Mouse (Mus musculus): Measurements from ENCODE around the gene Gsta2. TPM values are rescaled to one million over a fixed set of nuclear protein-coding genes. Genes with fewer than 3 reads are reported as not detected.

Gene Gsta2
- polyA plus RNA-seq (2016; fragmentation: Nextera tagmentation; extraction: Ambion mirVana), result not detected in 2 replicates

DNA sequence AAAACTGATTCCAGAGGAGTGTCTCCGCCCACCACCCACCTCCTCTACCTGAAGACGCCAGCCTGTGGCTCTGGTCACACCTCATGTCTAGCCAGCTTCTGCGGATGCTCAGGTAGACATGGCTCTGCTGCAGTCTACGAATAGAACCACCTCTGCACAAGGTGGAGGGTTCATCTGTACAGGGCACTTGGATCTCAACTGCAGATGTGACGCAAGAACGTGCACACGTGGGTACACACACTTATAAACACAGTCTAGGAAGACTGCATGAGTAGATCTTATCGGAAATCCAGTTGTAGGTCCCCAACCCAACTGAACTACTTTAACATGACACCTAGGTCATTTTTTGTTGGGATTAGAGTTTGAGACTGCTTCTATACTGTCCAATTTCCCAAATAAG lies at the start of gene Gsta2:
Gsta2 (minus strand) TSS at position 178 of the 400 bp plus-strand sequence.
- WGBS, result 85% methylated on average over 8 of the region's 8 CpGs
- Histone ChIP-seq H3K4me2 (no peak within 1 kb of the TSS), H3K4me3 (replicated peaks) (no peak within 1 kb of the TSS), H3K36me3 (no peaks in the 10 kb centered on the region), H3K9ac (replicated peaks) (no peak within 1 kb of the TSS), H3K27me3 (no peaks in the 10 kb centered on the region), H3K27ac (no peak within 1 kb of the TSS), H3K4me1 (replicated peaks) (no peaks in the 10 kb centered on the region), H3K9me3 (no peaks in the 10 kb centered on the region)
- no peak for ATAC-seq (ENCODE audit: insufficient number of reproducible peaks, insufficient read depth, low FRiP score, low TSS enrichment, low read depth)

DNA sequence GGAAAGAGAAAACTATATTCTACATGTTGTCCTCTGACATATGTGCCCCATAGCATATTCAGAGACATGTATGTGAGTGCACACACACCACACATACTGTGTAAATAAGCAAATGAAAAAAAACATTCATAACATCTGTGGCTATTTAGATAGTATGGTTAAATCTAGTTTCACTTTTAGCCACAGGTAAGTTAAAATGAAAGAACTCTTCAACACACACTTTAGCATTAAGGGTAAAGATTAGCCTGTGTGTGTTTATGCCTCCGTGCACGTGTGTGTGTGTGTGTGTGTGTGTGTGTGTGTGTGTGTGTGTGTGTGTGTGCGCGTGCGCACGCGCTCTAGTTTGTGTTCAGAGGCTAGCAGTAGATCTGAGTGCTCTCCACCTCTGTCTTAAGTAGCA lies 46.0 kb upstream of the Gsta2 start:
- H3K4me2 ChIP-seq, result no peak overlapping the region
- peaks cover 23% of the 10 kb centered on the region for H3K27me3 ChIP-seq
- WGBS, result 88% methylated on average over 7 of the region's 7 CpGs
- ATAC-seq (ENCODE audit: insufficient number of reproducible peaks, insufficient read depth, low FRiP score, low TSS enrichment, low read depth), result no peak
- H3K36me3 ChIP-seq, result no peaks in the 10 kb centered on the region
- H3K4me3 ChIP-seq (replicated peaks), result no peak overlapping the region
- H3K27ac ChIP-seq, result no peak overlapping the region
- no peak overlapping the region for H3K9ac ChIP-seq (replicated peaks)
- no peaks in the 10 kb centered on the region for H3K4me1 ChIP-seq (replicated peaks)
- no peaks in the 10 kb centered on the region for H3K9me3 ChIP-seq

DNA sequence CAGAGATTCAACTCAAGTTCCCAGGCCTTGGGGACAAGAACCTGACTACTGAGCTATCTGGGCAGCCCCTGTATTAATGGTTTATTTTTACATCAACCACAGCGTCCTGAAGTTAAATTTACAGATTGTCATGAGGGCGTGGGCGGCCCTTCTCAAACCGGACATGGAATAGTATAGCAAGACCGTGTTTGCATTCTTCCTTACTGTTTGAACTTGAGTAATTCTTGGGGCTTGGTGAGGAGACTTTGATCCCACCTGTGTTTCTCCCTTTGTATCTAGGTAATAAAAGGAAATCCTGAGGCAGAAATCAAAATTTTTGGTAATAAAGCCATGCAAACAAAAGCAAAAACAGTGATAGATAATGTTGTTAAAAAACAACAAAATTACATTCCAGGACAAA lies 45.0 kb upstream of the Gsta2 start:
- Histone ChIP-seq H3K27me3 (peaks cover 33% of the 10 kb centered on the region), H3K4me2 (no peak overlapping the region), H3K9me3 (no peaks in the 10 kb centered on the region), H3K9ac (replicated peaks) (no peak overlapping the region), H3K4me1 (replicated peaks) (peaks cover 4% of the 10 kb centered on the region; the same call in 1 of the 2 replicates), H3K4me3 (replicated peaks) (no peak overlapping the region), H3K27ac (no peak overlapping the region), H3K36me3 (no peaks in the 10 kb centered on the region)
- 85% methylated on average over 5 of the region's 5 CpGs for WGBS
- no peak for ATAC-seq (ENCODE audit: insufficient number of reproducible peaks, insufficient read depth, low FRiP score, low TSS enrichment, low read depth)

DNA sequence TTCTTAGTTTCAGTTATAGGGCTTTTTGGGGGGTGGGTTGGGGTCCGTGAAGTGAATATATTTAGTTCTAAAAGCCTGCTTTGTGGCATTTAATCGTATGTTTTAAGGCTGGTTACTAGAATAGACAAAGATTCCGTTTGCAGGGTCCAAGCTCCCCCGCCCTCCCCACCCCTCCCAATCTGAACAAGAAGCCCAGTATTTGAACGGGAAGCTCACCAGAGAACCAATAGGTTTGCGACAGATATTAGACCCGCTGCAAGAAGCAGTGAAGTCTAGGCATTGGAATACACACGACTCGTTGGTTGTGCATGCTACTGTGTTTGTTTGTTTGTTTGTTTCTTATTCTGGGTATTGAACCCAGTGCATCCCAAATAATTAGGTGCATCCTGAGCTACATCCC lies 40.9 kb upstream of the Gsta2 start:
- ATAC-seq (ENCODE audit: insufficient number of reproducible peaks, insufficient read depth, low FRiP score, low TSS enrichment, low read depth), result no peak
- H3K9me3 ChIP-seq, result no peaks in the 10 kb centered on the region
- no peak overlapping the region for H3K9ac ChIP-seq (replicated peaks)
- H3K4me3 ChIP-seq (replicated peaks), result peak overlapping the region; percentile 43
- H3K36me3 ChIP-seq, result no peaks in the 10 kb centered on the region
- H3K27ac ChIP-seq, result no peak overlapping the region
- H3K4me1 ChIP-seq (replicated peaks), result peaks cover 4% of the 10 kb centered on the region; the same call in 1 of the 2 replicates
- H3K4me2 ChIP-seq, result peak overlapping the region; percentile 61
- peaks cover 70% of the 10 kb centered on the region for H3K27me3 ChIP-seq
- WGBS, result 60% methylated on average over 9 of the region's 9 CpGs

DNA sequence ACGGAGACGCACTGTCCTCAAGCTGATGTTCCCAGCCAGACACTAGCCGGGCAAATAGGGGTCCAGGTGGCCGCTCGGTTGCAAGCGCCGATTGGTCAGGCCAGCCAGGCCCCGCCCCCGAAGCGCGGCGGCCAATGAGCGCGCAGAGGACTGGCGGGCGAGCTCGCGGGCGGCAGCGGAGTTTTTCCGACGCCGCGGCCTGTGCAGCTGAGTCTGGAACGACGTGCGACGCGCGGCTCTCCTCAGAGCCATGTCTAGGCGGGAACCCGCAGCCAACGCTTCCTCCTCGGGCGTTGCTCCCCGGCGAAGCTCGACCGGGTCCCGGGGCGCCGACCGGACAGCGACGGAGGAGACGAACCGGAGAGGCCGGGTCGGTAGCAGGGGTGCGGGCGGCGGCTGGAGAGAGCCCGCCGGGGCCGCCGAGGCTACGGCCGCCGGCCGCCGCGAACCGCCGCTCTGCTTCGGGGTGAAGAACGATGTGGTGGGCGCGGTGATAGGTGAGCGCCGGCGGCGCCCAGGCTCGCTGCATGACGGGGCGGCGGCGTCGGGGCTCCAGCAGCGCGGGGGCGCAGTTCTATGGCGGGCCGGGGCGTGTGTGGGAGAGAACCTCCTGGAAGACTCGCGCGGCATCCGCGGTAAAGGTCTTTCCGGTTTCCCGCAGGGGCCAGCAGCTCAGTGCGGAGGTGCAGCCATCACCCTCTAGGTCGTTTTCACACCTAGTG lies 40.2 kb upstream of the Gsta2 start, which contains the start of gene Ddx43:
Ddx43 (plus strand) TSS at position 148 of the 722 bp plus-strand sequence.
- H3K27me3 ChIP-seq, result peaks cover 78% of the 10 kb centered on the region
- peak within 1 kb of the TSS; percentile 61 for H3K4me2 ChIP-seq
- H3K36me3 ChIP-seq, result no peaks in the 10 kb centered on the region
- no peaks in the 10 kb centered on the region for H3K9me3 ChIP-seq
- peaks cover 4% of the 10 kb centered on the region; the same call in 1 of the 2 replicates for H3K4me1 ChIP-seq (replicated peaks)
- peak within 1 kb of the TSS; percentile 43 for H3K4me3 ChIP-seq (replicated peaks)
- H3K27ac ChIP-seq, result no peak within 1 kb of the TSS
- 3% methylated on average over 93 of the region's 93 CpGs for WGBS
- H3K9ac ChIP-seq (replicated peaks), result peak within 1 kb of the TSS; percentile 47; the same call in 1 of the 2 replicates
- peak; percentile 84 for ATAC-seq (ENCODE audit: insufficient number of reproducible peaks, insufficient read depth, low FRiP score, low TSS enrichment, low read depth)

DNA sequence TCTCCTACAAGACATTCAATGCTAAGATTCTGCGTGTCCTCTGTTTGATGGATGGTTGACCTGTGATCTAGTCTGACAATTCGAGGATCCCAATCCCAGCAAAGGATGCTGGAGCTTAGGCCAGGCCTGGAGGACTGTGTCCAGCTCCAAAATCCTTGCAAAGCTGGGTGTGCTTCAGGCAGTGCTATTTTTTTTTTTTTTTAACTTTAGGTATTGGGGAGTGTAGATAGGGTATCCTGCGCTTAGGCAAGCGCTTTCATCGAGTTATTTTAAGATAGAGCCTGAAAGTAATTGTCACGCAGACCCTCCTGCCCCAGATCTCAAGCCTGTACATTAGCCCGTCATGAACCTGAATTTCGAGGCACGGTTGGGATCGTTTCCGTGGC lies 39.6 kb upstream of the Gsta2 start:
- Histone ChIP-seq H3K4me3 (replicated peaks) (peak overlapping the region; percentile 43), H3K27ac (no peak overlapping the region), H3K4me2 (peak overlapping the region; percentile 61), H3K36me3 (no peaks in the 10 kb centered on the region), H3K4me1 (replicated peaks) (peaks cover 4% of the 10 kb centered on the region; the same call in 1 of the 2 replicates), H3K9me3 (no peaks in the 10 kb centered on the region), H3K9ac (replicated peaks) (0 out of 2 replicates have a peak overlapping the region, but pooled peaks have one; percentile 47), H3K27me3 (peaks cover 79% of the 10 kb centered on the region)
- WGBS, result 38% methylated on average over 11 of the region's 11 CpGs
- ATAC-seq (ENCODE audit: insufficient number of reproducible peaks, insufficient read depth, low FRiP score, low TSS enrichment, low read depth), result no peak

DNA sequence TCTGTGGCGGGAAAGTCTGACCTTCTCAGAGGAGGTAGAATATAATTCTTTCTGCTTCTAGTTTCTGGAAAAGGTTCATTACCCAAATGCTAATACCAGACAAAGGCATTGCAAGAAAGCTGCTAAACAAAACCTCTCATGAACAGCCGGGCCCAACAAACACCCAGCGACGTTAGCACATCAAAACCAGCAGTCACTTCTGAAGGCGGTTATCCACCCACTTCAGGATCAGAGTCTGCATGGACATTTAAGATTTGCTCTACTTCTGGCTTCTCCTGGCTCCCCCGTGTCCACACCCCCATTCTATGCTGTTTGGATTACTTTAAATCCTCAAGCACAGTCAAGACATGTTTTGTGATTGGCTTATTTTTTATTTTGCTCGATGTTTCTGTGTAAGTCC lies 39.0 kb upstream of the Gsta2 start:
- 63% methylated on average over 7 of the region's 7 CpGs for WGBS
- no peak for ATAC-seq (ENCODE audit: insufficient number of reproducible peaks, insufficient read depth, low FRiP score, low TSS enrichment, low read depth)
- Histone ChIP-seq H3K27me3 (peaks cover 79% of the 10 kb centered on the region), H3K4me1 (replicated peaks) (peaks cover 4% of the 10 kb centered on the region; the same call in 1 of the 2 replicates), H3K9ac (replicated peaks) (no peak overlapping the region), H3K4me2 (no peak overlapping the region), H3K36me3 (no peaks in the 10 kb centered on the region), H3K9me3 (no peaks in the 10 kb centered on the region), H3K27ac (no peak overlapping the region), H3K4me3 (replicated peaks) (no peak overlapping the region)

DNA sequence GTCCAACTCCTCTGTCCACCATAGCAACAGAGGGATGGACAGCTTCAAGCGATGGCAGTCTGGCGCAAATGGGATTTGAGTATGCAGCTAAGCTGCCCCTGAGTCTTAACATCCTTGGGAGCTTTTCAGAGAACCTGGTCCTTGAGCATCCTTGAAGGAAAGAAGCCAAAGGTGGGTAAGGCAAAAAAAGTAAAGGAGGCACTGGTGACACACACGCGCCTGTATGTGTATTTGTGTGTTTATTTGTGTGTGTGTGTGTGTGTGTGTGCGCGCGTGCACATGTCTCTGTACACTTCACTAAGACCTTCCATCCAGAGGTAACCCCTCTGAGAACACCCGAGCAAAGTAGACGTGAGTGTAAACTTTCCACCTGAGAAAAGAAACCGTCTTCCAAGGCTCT lies 38.2 kb upstream of the Gsta2 start:
- no peaks in the 10 kb centered on the region for H3K36me3 ChIP-seq
- no peak for ATAC-seq (ENCODE audit: insufficient number of reproducible peaks, insufficient read depth, low FRiP score, low TSS enrichment, low read depth)
- WGBS, result 84% methylated on average over 10 of the region's 10 CpGs
- no peak overlapping the region for H3K4me3 ChIP-seq (replicated peaks)
- peaks cover 4% of the 10 kb centered on the region; the same call in 1 of the 2 replicates for H3K4me1 ChIP-seq (replicated peaks)
- no peak overlapping the region for H3K9ac ChIP-seq (replicated peaks)
- peaks cover 74% of the 10 kb centered on the region for H3K27me3 ChIP-seq
- no peaks in the 10 kb centered on the region for H3K9me3 ChIP-seq
- H3K4me2 ChIP-seq, result no peak overlapping the region
- H3K27ac ChIP-seq, result no peak overlapping the region

DNA sequence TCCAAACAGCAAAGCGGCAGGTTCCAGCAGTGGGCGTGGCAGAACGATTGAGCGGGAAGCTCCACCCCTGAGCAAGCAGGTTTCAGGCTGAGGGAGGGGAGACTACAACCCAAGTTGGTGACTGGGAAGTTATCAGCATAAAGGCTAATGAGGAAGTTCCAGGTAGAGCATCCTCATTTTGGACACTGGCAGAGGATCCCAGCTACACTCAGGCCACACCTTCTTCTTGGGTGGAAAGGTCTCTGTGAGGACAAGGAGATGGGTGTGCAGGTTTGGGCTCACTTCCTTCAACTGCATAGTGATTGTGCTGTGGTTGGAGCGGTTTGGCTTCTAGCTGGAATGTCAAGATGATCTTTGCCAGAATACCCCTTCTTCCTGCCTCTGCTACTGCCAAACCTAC lies 34.4 kb upstream of the Gsta2 start:
- H3K36me3 ChIP-seq, result no peaks in the 10 kb centered on the region
- H3K4me2 ChIP-seq, result no peak overlapping the region
- 56% methylated on average over 5 of the region's 5 CpGs for WGBS
- H3K4me1 ChIP-seq (replicated peaks), result no peaks in the 10 kb centered on the region
- peaks cover 40% of the 10 kb centered on the region for H3K27me3 ChIP-seq
- no peak overlapping the region for H3K4me3 ChIP-seq (replicated peaks)
- no peak overlapping the region for H3K9ac ChIP-seq (replicated peaks)
- no peak for ATAC-seq (ENCODE audit: insufficient number of reproducible peaks, insufficient read depth, low FRiP score, low TSS enrichment, low read depth)
- no peak overlapping the region for H3K27ac ChIP-seq
- no peaks in the 10 kb centered on the region for H3K9me3 ChIP-seq

DNA sequence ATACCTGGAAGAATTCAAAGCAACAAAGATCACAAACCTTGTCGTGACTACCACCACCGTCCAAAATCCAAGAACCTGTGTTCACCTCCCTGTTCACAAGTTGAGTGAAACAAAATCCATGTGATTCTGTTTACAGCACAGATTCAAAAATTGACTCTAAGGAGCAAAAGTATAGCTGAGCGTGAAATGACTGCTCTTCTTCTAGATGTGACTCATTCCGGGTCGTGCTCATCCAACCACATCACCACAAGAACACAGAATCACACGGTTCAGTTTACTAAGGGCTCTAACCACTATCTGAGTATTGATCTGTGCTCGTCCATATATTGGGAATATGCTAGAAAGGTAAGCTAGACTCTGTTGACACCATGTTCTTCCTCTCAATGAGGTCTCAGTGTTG lies 31.4 kb upstream of the Gsta2 start:
- H3K4me2 ChIP-seq, result no peak overlapping the region
- no peak for ATAC-seq (ENCODE audit: insufficient number of reproducible peaks, insufficient read depth, low FRiP score, low TSS enrichment, low read depth)
- H3K4me1 ChIP-seq (replicated peaks), result no peaks in the 10 kb centered on the region
- H3K27ac ChIP-seq, result no peak overlapping the region
- no peak overlapping the region for H3K9ac ChIP-seq (replicated peaks)
- H3K27me3 ChIP-seq, result peaks cover 12% of the 10 kb centered on the region
- WGBS, result 87% methylated on average over 7 of the region's 7 CpGs
- H3K4me3 ChIP-seq (replicated peaks), result no peak overlapping the region
- H3K9me3 ChIP-seq, result no peaks in the 10 kb centered on the region
- no peaks in the 10 kb centered on the region for H3K36me3 ChIP-seq

DNA sequence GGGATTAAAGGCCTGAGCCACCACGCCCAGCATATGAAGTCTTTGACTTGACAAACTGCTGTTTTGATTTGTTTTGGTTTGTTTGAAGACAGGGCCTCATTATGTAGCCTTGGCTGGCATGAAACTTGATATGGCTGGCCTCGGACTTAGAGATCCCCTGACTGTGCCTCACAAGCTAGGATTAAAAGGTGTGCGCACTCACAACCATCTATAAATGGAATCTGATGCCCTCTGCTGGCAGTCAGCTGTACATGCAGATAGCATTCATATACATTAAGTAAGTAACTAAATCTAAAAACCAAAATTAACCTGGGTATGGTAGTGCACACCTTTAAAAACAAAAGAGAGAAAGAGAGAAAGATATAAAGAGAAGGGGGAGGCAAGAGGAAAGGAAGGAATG lies 30.3 kb upstream of the Gsta2 start:
- Histone ChIP-seq H3K27me3 (peaks cover 2% of the 10 kb centered on the region; the same call in 1 of the 2 replicates), H3K36me3 (no peaks in the 10 kb centered on the region), H3K4me2 (no peak overlapping the region), H3K9me3 (no peaks in the 10 kb centered on the region), H3K9ac (replicated peaks) (no peak overlapping the region), H3K27ac (no peak overlapping the region), H3K4me1 (replicated peaks) (no peaks in the 10 kb centered on the region), H3K4me3 (replicated peaks) (no peak overlapping the region)
- ATAC-seq (ENCODE audit: insufficient number of reproducible peaks, insufficient read depth, low FRiP score, low TSS enrichment, low read depth), result no peak
- WGBS, result 50% methylated on average over 3 of the region's 3 CpGs

Data from limb, embryonic 12.5 days (tissue).